Mouse (Mus musculus): ENCODE measurements around the gene Sez6l2. TPM values are rescaled to one million over a fixed set of nuclear protein-coding genes. Genes with fewer than 3 reads are reported as not detected.

Sez6l2 gene
- 0.66 TPM for polyA plus RNA-seq (2017; shearing (Covaris generic))

GRCm38 (mm10) chr7:126949793-126950646, at the start of gene Sez6l2:
Gene Sez6l2, plus strand, starts transcription at chr7:126950563.

GRCm38 (mm10) chr7:126922624-126923060, 27.7 kb upstream of the Sez6l2 start, which contains the start of gene Tmem219:
Gene Tmem219, minus strand, starts transcription at chr7:126922917.

GRCm38 (mm10) chr7:126928384-126929037, 21.9 kb upstream of the Sez6l2 start, which contains the start of gene Kctd13:
Gene Kctd13, plus strand, starts transcription at chr7:126928879.

GRCm38 (mm10) chr7:126949403-126949792, 965 bp upstream of the Sez6l2 start, which contains the start of gene Asphd1:
Gene Asphd1, minus strand, starts transcription at chr7:126949582.

GRCm38 (mm10) chr7:126975893-126975949, 25.4 kb downstream of the Sez6l2 start, which contains the start of gene Cdipt:
Gene Cdipt, plus strand, starts transcription at chr7:126975914.

GRCm38 (mm10) chr7:126975950-126976866, 25.8 kb downstream of the Sez6l2 start, which contains the start of gene Cdiptos:
Gene Cdiptos, minus strand, starts transcription at chr7:126976098.

GRCm38 (mm10) chr7:127014320-127014719, 64.0 kb downstream of the Sez6l2 start, which contains the start of gene Mvp:
Gene Mvp, minus strand, starts transcription at chr7:127014621.

GRCm38 (mm10) chr7:127016481-127016485, 65.9 kb downstream of the Sez6l2 start, which contains the start of gene Pagr1b:
Gene Pagr1b, minus strand, starts transcription at chr7:127016484.

GRCm38 (mm10) chr7:127016971-127017949, 66.9 kb downstream of the Sez6l2 start, which contains the start of gene Pagr1a:
Gene Pagr1a, minus strand, starts transcription at chr7:127017352.

Other genes starting within 250 kb of the Sez6l2 start
- gene Coro1a, start 242.8 kb upstream of the Sez6l2 start, polyA plus RNA-seq (2017; shearing (Covaris generic)) = 3,709 TPM
- 37.7 TPM for gene Mapk3, start 191.0 kb upstream of the Sez6l2 start, polyA plus RNA-seq (2017; shearing (Covaris generic))
- 1.9 TPM for gene Gdpd3, start 184.2 kb upstream of the Sez6l2 start, polyA plus RNA-seq (2017; shearing (Covaris generic))
- 201 TPM for gene Ypel3, start 173.6 kb upstream of the Sez6l2 start, polyA plus RNA-seq (2017; shearing (Covaris generic))
- gene Tbx6, start 169.1 kb upstream of the Sez6l2 start, polyA plus RNA-seq (2017; shearing (Covaris generic)) = 4.0 TPM
- gene Ppp4c, start 158.1 kb upstream of the Sez6l2 start, polyA plus RNA-seq (2017; shearing (Covaris generic)) = 333 TPM
- not detected for gene Fam57b, start 152.9 kb upstream of the Sez6l2 start, polyA plus RNA-seq (2017; shearing (Covaris generic))
- not detected for gene 4930451I11Rik, start 118.9 kb upstream of the Sez6l2 start, polyA plus RNA-seq (2017; shearing (Covaris generic))
- not detected for gene Doc2a, start 103.1 kb upstream of the Sez6l2 start, polyA plus RNA-seq (2017; shearing (Covaris generic))
- 10.6 TPM for gene Hirip3, start 88.6 kb upstream of the Sez6l2 start, polyA plus RNA-seq (2017; shearing (Covaris generic))
- 113 TPM for gene Ino80e, start 88.2 kb upstream of the Sez6l2 start, polyA plus RNA-seq (2017; shearing (Covaris generic))
- gene Taok2, start 65.9 kb upstream of the Sez6l2 start, polyA plus RNA-seq (2017; shearing (Covaris generic)) = 53.3 TPM
- 58.9 TPM for gene Tmem219, start 27.6 kb upstream of the Sez6l2 start, polyA plus RNA-seq (2017; shearing (Covaris generic))
- gene Kctd13, start 21.7 kb upstream of the Sez6l2 start, polyA plus RNA-seq (2017; shearing (Covaris generic)) = 9.7 TPM
- gene Asphd1, start 981 bp upstream of the Sez6l2 start, polyA plus RNA-seq (2017; shearing (Covaris generic)) = 0.19 TPM
- gene Cdipt, start 25.4 kb downstream of the Sez6l2 start, polyA plus RNA-seq (2017; shearing (Covaris generic)) = 326 TPM
- gene Cdiptos, start 25.5 kb downstream of the Sez6l2 start, polyA plus RNA-seq (2017; shearing (Covaris generic)) = 2.2 TPM
- gene Mvp, start 64.1 kb downstream of the Sez6l2 start, polyA plus RNA-seq (2017; shearing (Covaris generic)) = 51.3 TPM
- 2.1 TPM for gene Pagr1b, start 65.9 kb downstream of the Sez6l2 start, polyA plus RNA-seq (2017; shearing (Covaris generic))
- 148 TPM for gene Pagr1a, start 66.8 kb downstream of the Sez6l2 start, polyA plus RNA-seq (2017; shearing (Covaris generic))
- gene Gm42742, start 70.5 kb downstream of the Sez6l2 start, polyA plus RNA-seq (2017; shearing (Covaris generic)) = 28.1 TPM
- 17.3 TPM for gene Prrt2, start 70.6 kb downstream of the Sez6l2 start, polyA plus RNA-seq (2017; shearing (Covaris generic))
- gene Maz, start 76.5 kb downstream of the Sez6l2 start, polyA plus RNA-seq (2017; shearing (Covaris generic)) = 19.6 TPM
- gene Kif22, start 91.9 kb downstream of the Sez6l2 start, polyA plus RNA-seq (2017; shearing (Covaris generic)) = 11.8 TPM
- not detected for gene Zg16, start 136.8 kb downstream of the Sez6l2 start, polyA plus RNA-seq (2017; shearing (Covaris generic))
- 452 TPM for gene AI467606, start 140.8 kb downstream of the Sez6l2 start, polyA plus RNA-seq (2017; shearing (Covaris generic))
- gene Qprt, start 171.7 kb downstream of the Sez6l2 start, polyA plus RNA-seq (2017; shearing (Covaris generic)) = 23.9 TPM
- 84.5 TPM for gene Spn, start 187.3 kb downstream of the Sez6l2 start, polyA plus RNA-seq (2017; shearing (Covaris generic))
- gene Cd2bp2, start 245.5 kb downstream of the Sez6l2 start, polyA plus RNA-seq (2017; shearing (Covaris generic)) = 81.8 TPM